Mouse (Mus musculus): ENCODE results near the gene Abcd3. TPM values are rescaled to one million over a fixed set of nuclear protein-coding genes. Genes with fewer than 3 reads are reported as not detected.

Abcd3 gene
- polyA plus RNA-seq (2012; rRNA removed) = 3.6 and 6.1 TPM in 2 replicates
- polyA plus RNA-seq (2014; fragmentation: Nextera tagmentation; extraction: Ambion mirVana) = 16.5 and 18.8 TPM in 2 replicates

GRCm38 (mm10) chr3:121814877-121815548, at the start of gene Abcd3:
TSS of gene Abcd3 (minus strand) at chr3:121815302.
- Histone ChIP-seq H3K27me3 (ENCODE audit: control insufficient read depth, insufficient read depth, low read length) (no peaks in the 10 kb centered on the region), H3K4me2 (ENCODE audit: low read depth) (peak within 1 kb of the TSS; percentile 85), H3K4me1 (replicated peaks; ENCODE audit: control insufficient read depth in 2 of 2, insufficient read depth in 2 of 2, low read length in 1 of 2) (peaks cover 0 to 5% of the 10 kb centered on the region in 2 experiments; a peak in 1 of 4 replicates), H3K36me3 (replicated peaks; ENCODE audit: control insufficient read depth, insufficient read depth, low read depth) (no peaks in the 10 kb centered on the region), H3K27ac (peak within 1 kb of the TSS; percentile 58), H3K9ac (replicated peaks) (peak within 1 kb of the TSS; percentile 75), H3K9me3 (ENCODE audit: control insufficient read depth, low read length) (no peaks in the 10 kb centered on the region), H3K4me3 (ENCODE audit: insufficient read depth in 1 of 2, low read depth in 2 of 2, low read length in 2 of 2) (peak within 1 kb of the TSS; percentile 83 to 88)
- peak; percentile 46 to 57 (median 55) for DNase-seq (ENCODE audit: low read depth in 3 of 3, low spot score in 3 of 3)
- ATAC-seq (ENCODE audit: insufficient read depth) = peak; percentile 90
- WGBS (ENCODE audit: insufficient replicate concordance) = under 1% methylated on average over 87 of the region's 99 CpGs
- TF ChIP-seq EP300 (IDR thresholded peaks at IDR 0.05; ENCODE audit: low read depth) (no peak), CTCF (IDR thresholded peaks at IDR 0.05; ENCODE audit: low read depth) (no peak)

GRCm38 (mm10) chr3:121859142-121859541, 44.0 kb upstream of the Abcd3 start:
- no peaks in the 10 kb centered on the region for H3K27me3 ChIP-seq (ENCODE audit: control insufficient read depth, insufficient read depth, low read length)
- no peak for ATAC-seq (ENCODE audit: insufficient read depth)
- TF ChIP-seq CTCF (IDR thresholded peaks at IDR 0.05; ENCODE audit: low read depth) = no peak
- TF ChIP-seq EP300 (IDR thresholded peaks at IDR 0.05; ENCODE audit: low read depth) = no peak
- H3K36me3 ChIP-seq (replicated peaks; ENCODE audit: control insufficient read depth, insufficient read depth, low read depth) = no peaks in the 10 kb centered on the region
- H3K4me2 ChIP-seq (ENCODE audit: low read depth) = no peak overlapping the region
- no peak overlapping the region for H3K4me3 ChIP-seq (ENCODE audit: insufficient read depth in 1 of 2, low read depth in 2 of 2, low read length in 2 of 2)
- H3K4me1 ChIP-seq (replicated peaks; ENCODE audit: control insufficient read depth in 2 of 2, insufficient read depth in 2 of 2, low read length in 1 of 2) = 0 out of 4 replicates have a peak, but pooled peaks cover 0 to 1% of the 10 kb centered on the region in 2 experiments
- H3K9ac ChIP-seq (replicated peaks) = no peak overlapping the region
- no peak for DNase-seq (ENCODE audit: low read depth in 3 of 3, low spot score in 3 of 3)
- no peak overlapping the region for H3K27ac ChIP-seq
- WGBS (ENCODE audit: insufficient replicate concordance) = 50% methylated on average over 5 of the region's 5 CpGs
- no peaks in the 10 kb centered on the region for H3K9me3 ChIP-seq (ENCODE audit: control insufficient read depth, low read length)

GRCm38 (mm10) chr3:121856131-121856530, 41.0 kb upstream of the Abcd3 start:
- no peaks in the 10 kb centered on the region for H3K9me3 ChIP-seq (ENCODE audit: control insufficient read depth, low read length)
- TF ChIP-seq EP300 (IDR thresholded peaks at IDR 0.05; ENCODE audit: low read depth) = no peak
- TF ChIP-seq CTCF (IDR thresholded peaks at IDR 0.05; ENCODE audit: low read depth) = no peak
- H3K27me3 ChIP-seq (ENCODE audit: control insufficient read depth, insufficient read depth, low read length) = no peaks in the 10 kb centered on the region
- ATAC-seq (ENCODE audit: insufficient read depth) (no peak), DNase-seq (ENCODE audit: low read depth in 3 of 3, low spot score in 3 of 3) (no peak)
- H3K27ac ChIP-seq = no peak overlapping the region
- 66% methylated on average over 4 of the region's 4 CpGs for WGBS (ENCODE audit: insufficient replicate concordance)
- H3K4me1 ChIP-seq (replicated peaks; ENCODE audit: control insufficient read depth in 2 of 2, insufficient read depth in 2 of 2, low read length in 1 of 2) = peaks cover 0 to 4% of the 10 kb centered on the region in 2 experiments; a peak in 1 of 4 replicates
- H3K9ac ChIP-seq (replicated peaks) = no peak overlapping the region
- no peaks in the 10 kb centered on the region for H3K36me3 ChIP-seq (replicated peaks; ENCODE audit: control insufficient read depth, insufficient read depth, low read depth)
- H3K4me2 ChIP-seq (ENCODE audit: low read depth) = no peak overlapping the region
- no peak overlapping the region for H3K4me3 ChIP-seq (ENCODE audit: insufficient read depth in 1 of 2, low read depth in 2 of 2, low read length in 2 of 2)

- H3K4me1 ChIP-seq (replicated peaks; ENCODE audit: control insufficient read depth in 2 of 2, insufficient read depth in 2 of 2, low read length in 1 of 2) = peaks cover 0 to 4% of the 10 kb centered on the region in 2 experiments; a peak in 1 of 4 replicates
- TF ChIP-seq EP300 (IDR thresholded peaks at IDR 0.05; ENCODE audit: low read depth) = no peak
- no peak overlapping the region for H3K9ac ChIP-seq (replicated peaks)
- H3K9me3 ChIP-seq (ENCODE audit: control insufficient read depth, low read length) = no peaks in the 10 kb centered on the region
- H3K4me3 ChIP-seq (ENCODE audit: insufficient read depth in 1 of 2, low read depth in 2 of 2, low read length in 2 of 2) = no peak overlapping the region
- no peak overlapping the region for H3K27ac ChIP-seq
- H3K4me2 ChIP-seq (ENCODE audit: low read depth) = peak overlapping the region; percentile 18; the same call in 1 of the 2 replicates
- H3K36me3 ChIP-seq (replicated peaks; ENCODE audit: control insufficient read depth, insufficient read depth, low read depth) = no peaks in the 10 kb centered on the region
- WGBS (ENCODE audit: insufficient replicate concordance) = 50% methylated on average over 5 of the region's 5 CpGs
- peak; percentile 55; the same call in 1 of the 2 replicates for ATAC-seq (ENCODE audit: insufficient read depth)
- no peak for DNase-seq (ENCODE audit: low read depth in 3 of 3, low spot score in 3 of 3)
- H3K27me3 ChIP-seq (ENCODE audit: control insufficient read depth, insufficient read depth, low read length) = no peaks in the 10 kb centered on the region
Measured at GRCm38 (mm10) chr3:121853781-121854520, 38.8 kb upstream of the Abcd3 start.

Data from liver, embryonic 14.5 days (tissue).